Mouse (Mus musculus) heart, embryonic 16.5 days (tissue): ENCODE data around the gene Pafah1b3. TPM values are rescaled to one million over a fixed set of nuclear protein-coding genes. Genes with fewer than 3 reads are reported as not detected.

Source experiments
- ATAC-seq: fragments of 200-750 bp; cut with Nextera tagmentation; replicated peaks from 2 replicates; pipeline ENCODE4 v1.8.0; 2017; ENCODE audit warnings: moderate number of reproducible peaks; ENCODE audit not compliant: insufficient read depth, low FRiP score; ENCODE audit errors: extremely low read depth
- H3K27ac ChIP-seq: fragments of 300-500 bp; sonication (generic); 2 replicates; pipeline ENCODE4 v1.5.1; 2014; ENCODE audit warnings: mild to moderate bottlenecking, low read length, control low read depth, moderate library complexity
- H3K27me3 ChIP-seq: fragments of 300-500 bp; sonication (generic); 2 replicates; pipeline ENCODE4 v1.6.1; 2014; ENCODE audit warnings: low read length, mixed read lengths; ENCODE audit not compliant: control insufficient read depth, insufficient read depth
- H3K36me3 ChIP-seq: fragments of 300-500 bp; sonication (generic); 2 replicates; pipeline ENCODE4 v1.6.1; 2014; ENCODE audit not compliant: control insufficient read depth, insufficient read depth
- H3K4me1 ChIP-seq: fragments of 300-500 bp; sonication (generic); 2 replicates; pipeline ENCODE4 v1.6.1; 2014; ENCODE audit warnings: low read length, mixed read lengths; ENCODE audit not compliant: control insufficient read depth, insufficient read depth
- H3K4me2 ChIP-seq: fragments of 300-500 bp; sonication (generic); 2 replicates; pipeline ENCODE4 v1.6.1; 2014; ENCODE audit warnings: low read depth, mild to moderate bottlenecking, control low read depth, low read length
- H3K4me3 ChIP-seq: fragments of 300-500 bp; sonication (generic); 2 replicates; pipeline ENCODE4 v1.5.1; 2014; ENCODE audit warnings: mild to moderate bottlenecking, control low read depth, low read length
- H3K9ac ChIP-seq: fragments of 300-500 bp; sonication (generic); 2 replicates; pipeline ENCODE4 v1.6.1; 2014; ENCODE audit warnings: low read length, control low read depth
- H3K9me3 ChIP-seq: fragments of 300-500 bp; sonication (generic); replicated peaks from 2 replicates; pipeline ENCODE4 v1.6.1; 2016; ENCODE audit warnings: low read length; ENCODE audit not compliant: control insufficient read depth
- WGBS: fragments of 180-500 bp; shearing (Covaris S2); extraction: QIAGEN DNeasy Blood & Tissue Kit; methylation state at CpG from one replicate; pipeline ENCODE4 v1.1.7; 2014; 5-methylcytosine and 5-hydroxymethylcytosine counted together
- polyA plus RNA-seq: library from polyadenylated mRNA; unstranded; fragments of >200 nt; fragmentation: Nextera tagmentation; extraction: Ambion mirVana; gene quantifications from 2 replicates; pipeline ENCODE4 v1.2.1, GENCODE M21; 2015

Pafah1b3 gene
- polyA plus RNA-seq, 1 experiment from 2014 or later = 111 TPM

- peak; percentile 68; the same call in 1 of the 2 replicates for ATAC-seq
- H3K36me3 ChIP-seq = no peaks in the 10 kb centered on the region; the same call in 1 of the 2 replicates
- peaks cover 14% of the 10 kb centered on the region for H3K4me1 ChIP-seq
- H3K4me2 ChIP-seq = peak overlapping the region; percentile 37
- no peaks in the 10 kb centered on the region for H3K27me3 ChIP-seq
- H3K27ac ChIP-seq = peak overlapping the region; percentile 73
- H3K9ac ChIP-seq = peak overlapping the region; percentile 41; the same call in 1 of the 2 replicates
- 9% methylated on average over 6 of the region's 6 CpGs for WGBS
- H3K4me3 ChIP-seq = peak overlapping the region; percentile 10
- H3K9me3 ChIP-seq = no peaks in the 10 kb centered on the region
Observed at GRCm38 (mm10) chr7:25322058-25322484, 24.3 kb upstream of the Pafah1b3 start.

GRCm38 (mm10) chr7:25317446-25317999 is 19.7 kb upstream of the Pafah1b3 start:
- no peak for ATAC-seq
- Histone ChIP-seq H3K27ac (peak overlapping the region; percentile 85), H3K9ac (peak overlapping the region; percentile 83), H3K4me2 (peak overlapping the region; percentile 82), H3K36me3 (no peaks in the 10 kb centered on the region; the same call in 1 of the 2 replicates), H3K4me1 (peaks cover 27% of the 10 kb centered on the region), H3K4me3 (peak overlapping the region; percentile 74), H3K9me3 (no peaks in the 10 kb centered on the region), H3K27me3 (peaks cover 32% of the 10 kb centered on the region)
- WGBS = 15% methylated on average over 21 of the region's 21 CpGs

DNA sequence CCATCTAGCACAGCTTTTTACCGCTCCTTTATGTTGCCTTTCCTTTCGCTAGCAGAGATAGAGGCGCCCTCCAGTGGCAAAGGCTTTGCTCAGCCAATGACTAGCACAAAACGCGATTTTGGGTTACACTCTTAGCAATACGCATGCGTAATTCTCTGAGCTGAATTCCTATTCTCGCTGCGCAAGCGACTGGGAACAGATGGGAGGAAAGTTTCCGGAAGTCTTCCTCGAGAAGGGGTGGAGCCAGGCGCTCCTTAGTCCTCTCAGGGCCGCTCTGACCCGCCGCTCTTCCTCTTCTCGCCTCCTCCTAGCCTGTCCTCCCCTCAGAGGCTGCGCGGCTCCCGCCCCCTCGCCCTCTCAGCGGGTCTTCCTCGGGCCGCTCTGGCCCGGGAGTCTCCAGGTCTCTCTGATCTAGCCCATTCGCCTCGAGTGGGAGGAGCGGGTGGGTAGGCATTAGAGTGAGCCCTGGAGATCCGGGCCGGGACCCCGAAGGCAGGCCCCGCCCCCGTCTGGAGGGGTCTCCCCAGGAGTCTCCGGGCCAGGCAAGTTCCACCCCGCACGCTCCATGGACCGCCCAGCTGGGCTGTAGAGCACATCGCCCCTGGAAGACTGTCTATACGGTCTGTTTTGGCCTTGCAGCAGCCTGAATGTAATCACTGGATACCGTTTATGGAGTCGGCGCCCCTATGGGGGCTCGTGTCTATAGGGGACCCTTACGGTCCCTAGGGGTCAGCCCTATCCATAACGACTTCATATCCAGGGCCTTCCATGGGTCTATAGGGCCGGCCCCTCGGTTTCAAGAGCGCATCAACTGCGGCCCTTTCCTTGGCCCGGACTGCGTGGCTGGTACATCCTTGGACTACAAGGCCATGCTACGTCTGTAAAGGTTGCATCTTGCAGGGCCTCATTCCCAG is 19.0 kb upstream of the Pafah1b3 start, which contains the start of gene Megf8:
Gene Megf8 (plus strand): TSS at position 633 of the 914 bp plus-strand sequence.
- peaks cover 38% of the 10 kb centered on the region for H3K27me3 ChIP-seq
- peaks cover 22% of the 10 kb centered on the region for H3K4me1 ChIP-seq
- no peaks in the 10 kb centered on the region; the same call in 1 of the 2 replicates for H3K36me3 ChIP-seq
- peak within 1 kb of the TSS; percentile 82 for H3K4me2 ChIP-seq
- 2% methylated on average over 52 of the region's 52 CpGs for WGBS
- peak within 1 kb of the TSS; percentile 83 for H3K9ac ChIP-seq
- peak within 1 kb of the TSS; percentile 74 for H3K4me3 ChIP-seq
- ATAC-seq = peak; percentile 96
- no peaks in the 10 kb centered on the region for H3K9me3 ChIP-seq
- H3K27ac ChIP-seq = peak within 1 kb of the TSS; percentile 85

- Histone ChIP-seq H3K9me3 (no peaks in the 10 kb centered on the region), H3K4me3 (peak overlapping the region; percentile 74), H3K36me3 (no peaks in the 10 kb centered on the region; the same call in 1 of the 2 replicates), H3K4me2 (peak overlapping the region; percentile 81), H3K9ac (peak overlapping the region; percentile 61), H3K27ac (no peak overlapping the region), H3K27me3 (peaks cover 48% of the 10 kb centered on the region), H3K4me1 (peaks cover 18% of the 10 kb centered on the region)
- WGBS = under 1% methylated on average over 69 of the region's 69 CpGs
- no peak for ATAC-seq
Observed at GRCm38 (mm10) chr7:25315306-25316041, 17.7 kb upstream of the Pafah1b3 start.

GRCm38 (mm10) chr7:25314606-25315305 is 17.0 kb upstream of the Pafah1b3 start:
- no peak for ATAC-seq
- Histone ChIP-seq H3K36me3 (no peaks in the 10 kb centered on the region; the same call in 1 of the 2 replicates), H3K9ac (peak overlapping the region; percentile 61), H3K4me2 (peak overlapping the region; percentile 81), H3K4me3 (peak overlapping the region; percentile 74), H3K4me1 (peaks cover 18% of the 10 kb centered on the region), H3K27me3 (peaks cover 48% of the 10 kb centered on the region), H3K27ac (no peak overlapping the region), H3K9me3 (no peaks in the 10 kb centered on the region)
- WGBS = 2% methylated on average over 47 of the region's 51 CpGs

- no peaks in the 10 kb centered on the region for H3K9me3 ChIP-seq
- H3K4me2 ChIP-seq = no peak overlapping the region
- no peak overlapping the region for H3K27ac ChIP-seq
- peaks cover 58% of the 10 kb centered on the region for H3K27me3 ChIP-seq
- no peaks in the 10 kb centered on the region for H3K36me3 ChIP-seq
- H3K9ac ChIP-seq = no peak overlapping the region
- H3K4me3 ChIP-seq = no peak overlapping the region
- H3K4me1 ChIP-seq = peaks cover 16% of the 10 kb centered on the region
- WGBS = 31% methylated on average over 7 of the region's 7 CpGs
- no peak for ATAC-seq
Observed at GRCm38 (mm10) chr7:25313325-25313724, 15.5 kb upstream of the Pafah1b3 start.

DNA sequence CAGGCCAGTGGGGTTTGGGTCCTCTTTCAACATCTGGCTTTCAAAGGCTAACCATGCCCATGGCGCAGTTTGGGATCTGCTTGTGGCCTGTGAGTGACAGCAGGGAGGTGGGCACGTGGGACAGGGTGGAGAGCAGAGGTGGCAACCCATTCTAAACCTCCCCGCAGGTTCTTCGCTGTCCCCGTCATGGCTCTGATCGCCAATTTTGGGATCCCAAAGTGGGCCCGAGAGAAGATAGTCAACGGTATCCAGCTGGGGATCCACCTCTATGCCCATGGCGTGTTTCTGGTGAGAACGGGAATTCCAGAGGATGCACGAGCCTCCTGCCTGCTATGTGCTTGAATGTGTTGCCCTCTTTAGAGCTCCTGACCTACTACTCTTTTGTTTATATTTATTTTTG is 13.4 kb upstream of the Pafah1b3 start:
- no peak for ATAC-seq
- Histone ChIP-seq H3K36me3 (no peaks in the 10 kb centered on the region), H3K27me3 (peaks cover 75% of the 10 kb centered on the region), H3K9me3 (no peaks in the 10 kb centered on the region), H3K4me1 (peaks cover 13% of the 10 kb centered on the region), H3K9ac (no peak overlapping the region), H3K4me2 (no peak overlapping the region), H3K27ac (no peak overlapping the region), H3K4me3 (no peak overlapping the region)
- WGBS = 76% methylated on average over 11 of the region's 11 CpGs

DNA sequence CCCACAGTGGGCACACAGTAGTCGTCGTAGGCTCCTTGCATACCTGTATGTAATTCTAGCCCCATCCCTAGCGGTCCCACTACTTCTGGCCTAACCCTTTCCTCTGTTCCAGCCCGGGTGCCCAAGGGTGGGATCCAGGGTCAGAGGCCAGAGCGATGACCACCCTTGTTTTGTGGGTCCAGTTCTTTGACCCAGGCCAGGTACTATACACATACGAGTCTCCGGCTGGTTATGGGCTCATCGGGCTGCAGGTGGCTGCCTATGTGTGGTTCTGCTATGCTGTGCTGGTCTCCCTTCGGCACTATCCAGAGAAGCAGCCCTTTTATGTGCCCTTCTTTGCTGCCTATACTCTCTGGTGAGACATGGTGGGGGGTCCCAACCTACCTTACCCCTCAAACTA is 11.6 kb upstream of the Pafah1b3 start:
- no peaks in the 10 kb centered on the region for H3K9me3 ChIP-seq
- no peak overlapping the region for H3K4me3 ChIP-seq
- H3K4me1 ChIP-seq = peaks cover 7% of the 10 kb centered on the region
- no peak overlapping the region for H3K9ac ChIP-seq
- peaks cover 63% of the 10 kb centered on the region for H3K27me3 ChIP-seq
- no peak overlapping the region for H3K4me2 ChIP-seq
- no peak for ATAC-seq
- H3K36me3 ChIP-seq = no peaks in the 10 kb centered on the region
- 79% methylated on average over 9 of the region's 9 CpGs for WGBS
- no peak overlapping the region for H3K27ac ChIP-seq
